Mouse (Mus musculus) Patski (cell line): ENCODE data around the gene Cuedc2. TPM values are rescaled to one million over a fixed set of nuclear protein-coding genes. Genes with fewer than 3 reads are reported as not detected.

Experiments used
- ATAC-seq: fragments of 100-300 bp; one replicate; pipeline ENCODE4 v1.8.0; 2021
- CTCF ChIA-PET: fragments of 350-600 bp; sonication (Branson Sonifier 250); formaldehyde crosslinking; loops from one replicate; lab custom pipeline; 2022; ENCODE audit warnings: inconsistent platforms; lab: Charles Lee
- POLR2A ChIA-PET: fragments of 350-600 bp; sonication (Branson Sonifier 250); formaldehyde crosslinking; loops from one replicate; lab custom pipeline; 2022; ENCODE audit warnings: antibody characterized with exemption, inconsistent platforms; lab: Charles Lee
- DNase-seq: peaks from one replicate; pipeline ENCODE4 v3.0.0-alpha.2; 2011; ENCODE audit warnings: low read depth, low spot score
- H3K27me3 ChIP-seq: fragments of 371-371 bp; one replicate; pipeline ENCODE4 v1.5.1; 2021
- CTCF ChIP-seq: fragments of 100-300 bp; IDR thresholded peaks from one replicate; pipeline ENCODE4 v1.5.1; 2021
- in situ Hi-C: fragments of 300-500 bp; cut with MboI; formaldehyde crosslinking; loops from 3 replicates; pipeline ENCODE4 v1.11.1; 2018; ENCODE audit warnings: low pct_unique_long_range_greater_than_20kb, mixed read lengths
- polyA plus RNA-seq: library from polyadenylated mRNA; unstranded; gene quantifications from one replicate; pipeline ENCODE4 v1.2.3, GENCODE M21; 2021

Cuedc2 gene
- polyA plus RNA-seq, 1 experiment from 2014 or later: 264 TPM

GRCm38 (mm10) chr19:46329031-46329641, 9.4 kb downstream of the Cuedc2 start:
- DNase-seq (no peak), ATAC-seq (peak; percentile 3)
- CTCF ChIA-PET: interaction anchor here (0.7 to 5.0 kb wide), 9 partner anchors 10 to 184 kb away, joined by 3 to 35 read pairs (median 3); partner anchors contain the start of gene Nfkb2
- in situ Hi-C loops: no loop called here
- H3K27me3 ChIP-seq: peaks cover 7% of the 10 kb centered on the region
- POLR2A ChIA-PET: interaction anchor here (0.9 to 2.5 kb wide), 8 partner anchors 9 to 244 kb away, joined by 3 to 15 read pairs (median 5); partner anchors contain the start of genes Cuedc2 and Nfkb2
- no peak for TF ChIP-seq CTCF

- in situ Hi-C loops: no loop called here
- ChIA-PET CTCF (interaction anchor here (0.9 to 5.0 kb wide), 9 partner anchors 10 to 124 kb away, joined by 3 to 35 read pairs (median 3); partner anchors contain the start of gene Nfkb2), POLR2A (interaction anchor here (0.7 to 2.5 kb wide), 10 partner anchors 10 to 243 kb away, joined by 3 to 15 read pairs (median 5); partner anchors contain the start of genes Cuedc2 and Nfkb2)
- TF ChIP-seq CTCF: no peak
- peak; percentile 90 for DNase-seq
- peaks cover 8% of the 10 kb centered on the region for H3K27me3 ChIP-seq
- ATAC-seq: peak; percentile 65
Observed at GRCm38 (mm10) chr19:46328081-46329030, 10.1 kb downstream of the Cuedc2 start, which contains the start of gene Fbxl15. Gene Fbxl15, plus strand, starts transcription at chr19:46328184.

GRCm38 (mm10) chr19:46327531-46328064, 10.9 kb downstream of the Cuedc2 start:
- ATAC-seq (no peak), DNase-seq (no peak)
- CTCF ChIA-PET: interaction anchor here (0.9 to 5.0 kb wide), 7 partner anchors 10 to 125 kb away, joined by 3 to 35 read pairs (median 4); partner anchors contain the start of gene Nfkb2
- in situ Hi-C loops: no loop called here
- no peak for TF ChIP-seq CTCF
- POLR2A ChIA-PET: interaction anchor here (0.7 to 2.5 kb wide), 8 partner anchors 10 to 191 kb away, joined by 3 to 15 read pairs (median 6); partner anchors contain the start of genes Cuedc2 and Nfkb2
- H3K27me3 ChIP-seq: peaks cover 8% of the 10 kb centered on the region

GRCm38 (mm10) chr19:46326756-46327305, 11.7 kb downstream of the Cuedc2 start, which contains the start of gene Psd:
Gene Psd, minus strand, starts transcription at chr19:46327156.
- ChIA-PET CTCF (interaction anchor here (1.0 to 5.0 kb wide), 2 partner anchors 24 to 126 kb away, joined by 3 to 35 read pairs; partner anchors contain the start of gene Nfkb2), POLR2A (interaction anchor here (0.8 to 2.4 kb wide), 2 partner anchors 11 to 23 kb away, joined by 4 to 11 read pairs; partner anchors contain the start of genes Cuedc2 and Nfkb2)
- no peak for ATAC-seq
- no peak for DNase-seq
- in situ Hi-C loops: no loop called here
- no peak for TF ChIP-seq CTCF
- H3K27me3 ChIP-seq: peaks cover 8% of the 10 kb centered on the region

- DNase-seq (no peak), ATAC-seq (no peak)
- POLR2A ChIA-PET: no interaction called here
- TF ChIP-seq CTCF: no peak
- in situ Hi-C loops: no loop called here
- peaks cover 8% of the 10 kb centered on the region for H3K27me3 ChIP-seq
- CTCF ChIA-PET: no interaction called here
Observed at GRCm38 (mm10) chr19:46326019-46326755, 12.3 kb downstream of the Cuedc2 start.

- ChIA-PET POLR2A (no interaction called here), CTCF (no interaction called here)
- TF ChIP-seq CTCF: no peak
- peaks cover 8% of the 10 kb centered on the region for H3K27me3 ChIP-seq
- DNase-seq: no peak
- in situ Hi-C loops: no loop called here
- ATAC-seq: no peak
Observed at GRCm38 (mm10) chr19:46324918-46325317, 13.6 kb downstream of the Cuedc2 start.

GRCm38 (mm10) chr19:46324366-46324765, 14.1 kb downstream of the Cuedc2 start:
- no peak for TF ChIP-seq CTCF
- CTCF ChIA-PET: no interaction called here
- in situ Hi-C loops: no loop called here
- DNase-seq (no peak), ATAC-seq (no peak)
- peaks cover 8% of the 10 kb centered on the region for H3K27me3 ChIP-seq
- POLR2A ChIA-PET: no interaction called here

GRCm38 (mm10) chr19:46323716-46324115, 14.8 kb downstream of the Cuedc2 start:
- ChIA-PET CTCF (no interaction called here), POLR2A (no interaction called here)
- ATAC-seq (no peak), DNase-seq (no peak)
- TF ChIP-seq CTCF: no peak
- in situ Hi-C loops: no loop called here
- H3K27me3 ChIP-seq: peaks cover 10% of the 10 kb centered on the region

- POLR2A ChIA-PET: no interaction called here
- ATAC-seq: no peak
- no peak for TF ChIP-seq CTCF
Observed at GRCm38 (mm10) chr19:46322996-46323572, 15.4 kb downstream of the Cuedc2 start.

More at GRCm38 (mm10) chr19:46322996-46323572, 15.4 kb downstream of the Cuedc2 start:
- CTCF ChIA-PET: no interaction called here
- no peak for DNase-seq
- in situ Hi-C loops: no loop called here
- peaks cover 12% of the 10 kb centered on the region for H3K27me3 ChIP-seq
